Mouse (Mus musculus) heart, postnatal 0 days (tissue): ENCODE measurements at regions not wholly inside any gene's neighbourhood (a gene's known extent, or its start where the extent isn't known, plus 50 kb on each side); places are given as distances from the start of the nearest gene placed in this dataset.

Experiments used
- CTCF ChIP-seq: IDR thresholded peaks from 2 replicates; pipeline ENCODE4 v1.5.1; 2016; ENCODE audit warnings: antibody characterized with exemption, control low read depth, low read depth
- EP300 ChIP-seq: IDR thresholded peaks from 2 replicates; pipeline ENCODE4 v1.6.1; 2016; ENCODE audit warnings: antibody characterized with exemption, low read depth

GRCm38 (mm10) chr13:101083416-101083815, 250.2 kb upstream of the Slc30a5 start:
- TF ChIP-seq CTCF, result no peak
- no peak for TF ChIP-seq EP300
